Mouse (Mus musculus): ENCODE data around the gene Tbc1d25.

Tbc1d25 gene

DNA sequence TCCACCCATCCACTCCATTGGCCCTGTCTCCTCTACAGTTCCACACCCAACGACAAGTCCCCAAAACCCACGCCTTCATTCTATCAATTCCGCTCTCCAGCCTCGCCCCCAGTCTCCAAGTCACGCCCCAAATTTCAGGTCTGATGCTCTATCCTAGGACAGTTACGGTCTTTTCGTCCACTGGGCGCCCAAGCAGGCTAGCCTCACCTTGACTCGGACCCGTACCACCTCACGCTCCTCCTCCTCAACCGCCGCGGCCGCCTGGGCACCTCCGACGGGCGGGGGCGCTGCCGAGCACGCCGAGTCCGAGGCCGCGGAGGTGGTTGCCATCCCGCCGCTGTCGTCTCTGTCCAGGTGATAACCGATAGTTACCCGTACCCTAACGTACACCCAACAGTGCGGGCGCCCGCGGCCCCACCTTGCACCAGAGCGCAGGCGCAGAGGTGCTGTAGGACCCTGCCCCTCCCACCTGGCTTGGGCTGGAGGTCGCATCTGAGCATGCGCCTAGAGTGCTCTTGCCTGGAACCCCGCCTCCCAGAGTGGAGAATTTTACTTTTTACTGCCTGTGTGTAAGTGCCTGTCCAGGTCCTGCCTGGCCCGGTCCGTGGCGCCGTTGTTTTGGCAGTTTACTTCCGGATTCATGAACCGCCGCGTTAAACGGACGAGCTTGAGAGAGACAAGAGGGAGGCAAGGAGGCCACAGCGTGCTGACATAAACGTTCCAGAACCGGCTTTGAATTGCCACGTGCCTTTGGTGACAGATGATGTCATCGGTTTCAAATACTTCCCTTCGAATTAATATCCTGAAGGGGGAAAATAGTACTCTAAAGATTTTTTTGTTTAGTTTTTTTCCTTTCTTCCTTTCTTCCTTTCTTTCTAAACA lies at the start of gene Tbc1d25:
TSS of gene Tbc1d25 (minus strand) at position 678 of the 882 bp plus-strand sequence.
- DNase-seq (ENCODE audit: low read depth): peak; percentile 69

DNA sequence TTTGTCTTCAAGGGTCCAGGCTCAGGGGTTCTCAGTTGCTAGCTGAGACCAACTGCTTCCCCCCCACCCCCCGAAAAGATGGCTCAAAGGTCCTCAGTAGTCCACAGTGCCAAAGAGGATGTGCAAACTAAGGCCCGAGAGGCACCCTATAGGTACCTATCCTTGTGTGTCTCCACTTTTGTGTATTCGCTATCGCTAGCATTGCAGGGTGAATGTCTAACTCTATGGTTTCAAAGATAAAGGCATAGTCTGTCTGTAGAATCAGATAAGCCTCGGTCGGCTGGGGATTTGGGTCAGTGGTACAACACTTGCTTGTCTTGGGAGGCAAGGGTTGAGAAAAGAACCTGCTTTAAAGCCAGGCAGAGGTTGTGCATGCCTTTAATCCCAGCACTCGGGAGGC lies 47.5 kb upstream of the Tbc1d25 start:
- no peak for DNase-seq (ENCODE audit: low read depth)

DNA sequence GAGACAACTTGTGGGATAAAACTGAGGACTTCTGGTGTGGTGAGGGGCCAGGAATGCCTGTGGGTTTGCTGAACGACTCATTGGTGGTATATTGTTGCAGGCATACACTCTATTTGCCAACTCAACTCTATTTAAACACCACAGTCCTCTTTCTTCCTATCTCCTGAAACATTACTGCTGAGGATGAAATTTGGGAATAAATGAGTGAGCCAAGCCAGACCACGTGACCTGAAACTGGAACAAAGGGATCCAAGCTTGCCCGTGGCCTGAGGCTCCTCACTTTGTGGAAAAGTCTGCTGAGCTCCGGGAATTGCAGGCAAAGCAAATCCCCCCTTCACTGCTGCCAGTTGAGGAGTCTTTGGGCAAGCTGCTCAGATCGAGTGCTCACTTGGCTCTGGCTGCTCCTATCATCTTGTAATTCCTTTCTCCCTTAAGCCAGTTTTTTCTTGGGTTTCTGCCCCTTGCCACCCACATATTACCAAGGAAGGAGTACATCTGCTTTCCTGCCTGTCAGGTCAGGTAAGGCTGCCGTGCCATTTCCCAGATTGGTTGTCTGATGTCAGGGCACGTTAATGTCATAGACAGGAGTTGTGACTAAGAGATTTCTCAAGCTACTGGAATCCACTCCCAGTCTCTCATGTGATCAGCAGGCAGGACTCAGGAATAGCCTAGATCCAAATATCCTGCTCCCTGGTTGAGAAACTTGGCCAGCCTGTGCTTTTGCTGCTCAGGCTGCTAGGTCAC lies 46.9 kb upstream of the Tbc1d25 start:
- DNase-seq (ENCODE audit: low read depth): peak; percentile 68

DNA sequence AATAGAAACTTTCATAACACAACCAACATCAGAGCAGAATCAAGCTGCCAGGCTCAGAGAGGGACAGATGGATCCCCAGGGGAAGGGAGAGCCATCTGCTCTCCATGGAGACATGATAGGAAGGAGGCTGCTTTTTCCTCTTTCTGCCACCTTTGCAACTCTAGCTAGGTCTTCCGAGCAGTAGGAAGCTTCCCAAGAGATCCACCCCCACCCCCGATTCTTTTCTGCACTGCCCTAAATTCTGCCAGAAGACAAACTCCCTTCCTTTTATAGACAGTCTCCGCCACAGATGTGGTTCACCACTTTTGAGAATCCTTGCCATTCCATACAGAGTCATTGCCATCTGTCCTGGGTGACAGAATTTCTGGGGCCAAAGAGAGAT lies 46.3 kb upstream of the Tbc1d25 start:
- DNase-seq (ENCODE audit: low read depth): no peak

DNA sequence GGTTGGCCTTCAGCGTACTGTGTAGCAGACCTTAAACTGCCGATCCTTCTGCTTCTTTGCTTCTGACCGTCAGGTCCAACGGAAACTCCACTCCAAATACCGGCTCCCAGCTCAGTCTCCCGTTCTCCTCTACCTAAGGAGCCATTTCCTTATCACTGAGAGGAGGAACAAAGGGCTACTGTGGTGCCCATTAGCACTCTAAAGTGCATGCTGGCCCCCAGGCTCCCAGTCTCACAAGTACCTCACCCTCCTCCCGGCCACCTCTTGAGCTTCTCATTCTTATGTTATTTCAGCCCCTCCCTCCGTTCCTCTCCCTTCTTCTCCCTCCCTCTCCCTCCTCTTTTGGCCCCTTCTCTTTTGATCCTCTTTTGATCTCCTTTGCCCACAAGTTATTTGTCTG lies 43.7 kb upstream of the Tbc1d25 start:
- no peak for DNase-seq (ENCODE audit: low read depth)

DNA sequence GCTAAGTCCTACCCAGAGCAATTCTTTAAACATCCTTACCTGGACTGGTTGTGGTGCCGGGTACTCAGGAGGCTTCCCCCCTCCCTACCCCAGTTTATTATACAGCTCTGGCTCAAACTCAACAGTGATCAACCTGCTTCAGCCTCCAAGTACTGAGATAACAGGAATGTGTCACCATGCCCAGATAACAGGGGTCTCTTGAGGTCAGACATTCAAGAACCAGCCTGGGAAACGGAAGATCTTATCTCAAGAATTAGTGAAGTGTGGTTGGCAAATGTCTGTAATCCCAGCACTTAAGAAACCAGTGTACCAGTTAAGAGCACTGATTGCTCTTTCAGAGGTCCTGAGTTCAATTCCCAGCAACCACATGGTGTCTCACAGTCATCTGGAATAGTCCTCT lies 42.1 kb upstream of the Tbc1d25 start:
- DNase-seq (ENCODE audit: low read depth): no peak

DNA sequence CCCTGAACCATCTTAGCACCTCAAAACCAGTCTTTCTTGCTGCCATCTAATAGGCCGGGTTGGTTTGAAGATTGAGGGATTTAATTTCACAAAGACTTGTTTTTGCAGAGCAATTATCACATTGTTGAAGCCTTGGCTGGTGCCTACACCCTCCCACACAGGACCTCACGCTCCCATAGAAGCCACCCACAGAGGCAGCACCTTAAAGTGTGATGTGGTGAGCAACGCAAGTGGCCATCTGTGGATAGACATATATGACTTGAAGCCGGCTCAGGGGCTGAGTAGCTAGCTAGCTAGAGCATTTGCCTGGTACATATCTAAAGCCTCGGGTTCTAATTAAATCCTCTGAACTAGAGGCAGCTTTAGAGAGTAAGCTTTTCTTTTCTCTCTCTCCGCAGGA lies 41.4 kb upstream of the Tbc1d25 start:
- no peak for DNase-seq (ENCODE audit: low read depth)

DNA sequence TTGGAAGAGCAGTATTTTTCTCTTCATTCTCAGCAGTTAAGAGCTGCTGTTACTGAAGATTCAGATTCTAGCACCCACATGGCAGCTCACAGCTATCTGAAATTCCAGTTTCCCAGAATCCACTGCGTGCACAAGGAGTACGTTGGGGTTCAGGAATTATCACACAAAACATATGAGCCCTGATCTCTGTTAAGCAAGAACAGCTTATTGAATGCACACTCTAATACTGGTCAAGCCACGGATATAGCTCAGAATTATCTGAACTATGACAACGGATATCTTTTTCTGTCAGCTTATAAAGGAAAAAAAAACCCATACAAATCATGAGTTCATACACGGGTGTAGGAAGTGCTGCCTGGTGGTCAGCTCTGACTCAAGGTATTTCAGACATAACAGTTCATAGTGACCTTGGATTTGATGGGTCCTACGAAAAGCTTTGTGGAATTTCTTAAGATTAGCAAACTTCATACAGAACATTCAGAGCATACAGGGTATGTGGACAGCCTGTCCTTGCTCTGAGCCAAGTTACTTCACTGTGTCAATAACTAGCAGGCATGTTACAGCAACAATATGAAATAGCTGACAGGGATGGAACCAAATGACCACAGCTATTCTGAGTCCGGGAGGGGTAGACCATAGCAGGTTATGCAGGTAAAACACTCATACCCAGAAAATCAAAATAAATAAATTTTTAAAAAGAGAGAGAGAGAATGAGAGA lies 35.7 kb upstream of the Tbc1d25 start:
- no peak for DNase-seq (ENCODE audit: low read depth)

DNA sequence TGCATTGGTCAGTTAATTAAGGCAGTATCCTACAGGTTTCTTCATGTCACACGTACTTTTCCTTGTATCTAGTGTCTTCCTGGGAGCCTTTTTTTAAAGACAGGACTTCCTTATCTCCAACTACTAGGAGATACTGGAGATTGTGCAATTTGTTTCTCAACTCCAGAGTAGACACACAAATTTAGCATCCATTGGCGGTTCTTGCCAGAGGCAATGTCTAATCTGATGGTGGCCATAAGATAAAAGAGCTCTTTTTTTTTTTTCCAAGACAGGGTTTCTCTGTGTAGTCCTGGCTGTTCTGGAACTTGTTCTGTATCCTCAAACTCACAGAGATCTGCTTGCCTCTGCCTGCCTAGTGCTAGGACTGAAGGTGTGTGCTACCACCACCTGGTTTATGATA lies 33.7 kb upstream of the Tbc1d25 start:
- no peak for DNase-seq (ENCODE audit: low read depth)

DNA sequence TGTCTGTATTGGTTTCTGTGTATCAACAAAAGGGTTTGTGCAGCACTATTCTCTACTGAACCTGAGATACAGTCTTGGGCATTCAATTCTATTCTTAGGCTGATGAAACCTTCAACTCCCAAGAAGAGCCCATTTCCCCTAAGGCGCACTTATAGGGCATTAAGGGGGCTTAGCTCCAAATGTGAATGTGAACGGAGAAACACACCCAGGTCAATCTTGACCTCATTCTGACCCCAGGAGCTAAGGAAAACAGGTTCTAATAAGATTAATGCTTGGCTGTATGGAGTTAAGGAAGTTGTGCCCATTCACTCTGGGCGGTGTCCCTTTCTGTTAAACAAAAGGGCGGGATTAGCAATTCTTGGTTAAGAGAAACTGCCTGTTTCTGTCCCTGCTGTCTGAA lies 31.2 kb upstream of the Tbc1d25 start:
- DNase-seq (ENCODE audit: low read depth): no peak

DNA sequence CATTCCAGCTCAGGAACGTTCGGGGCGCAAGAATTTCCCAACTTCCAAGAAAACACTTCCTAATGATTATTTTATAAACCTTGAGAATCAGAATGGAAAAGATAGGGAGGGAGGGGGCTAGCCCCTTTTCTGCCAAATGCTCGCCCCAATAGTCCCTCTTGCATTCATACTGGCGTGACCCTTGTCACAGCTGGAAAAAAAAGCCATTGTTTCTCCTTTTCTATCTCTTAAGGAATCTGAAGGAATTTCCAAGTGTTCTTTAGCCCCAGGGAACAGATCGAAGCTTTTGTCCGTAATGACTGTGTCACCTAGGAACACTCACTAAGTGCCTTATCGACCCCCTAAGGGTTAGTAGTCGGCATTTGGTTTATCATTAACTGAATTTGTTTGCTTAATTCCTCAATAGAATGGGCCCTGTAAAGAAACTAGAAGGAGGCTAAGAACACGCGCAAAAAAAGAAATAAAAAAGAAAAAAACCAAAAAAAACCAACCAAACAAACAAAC lies 30.8 kb upstream of the Tbc1d25 start:
- no peak for DNase-seq (ENCODE audit: low read depth)

DNA sequence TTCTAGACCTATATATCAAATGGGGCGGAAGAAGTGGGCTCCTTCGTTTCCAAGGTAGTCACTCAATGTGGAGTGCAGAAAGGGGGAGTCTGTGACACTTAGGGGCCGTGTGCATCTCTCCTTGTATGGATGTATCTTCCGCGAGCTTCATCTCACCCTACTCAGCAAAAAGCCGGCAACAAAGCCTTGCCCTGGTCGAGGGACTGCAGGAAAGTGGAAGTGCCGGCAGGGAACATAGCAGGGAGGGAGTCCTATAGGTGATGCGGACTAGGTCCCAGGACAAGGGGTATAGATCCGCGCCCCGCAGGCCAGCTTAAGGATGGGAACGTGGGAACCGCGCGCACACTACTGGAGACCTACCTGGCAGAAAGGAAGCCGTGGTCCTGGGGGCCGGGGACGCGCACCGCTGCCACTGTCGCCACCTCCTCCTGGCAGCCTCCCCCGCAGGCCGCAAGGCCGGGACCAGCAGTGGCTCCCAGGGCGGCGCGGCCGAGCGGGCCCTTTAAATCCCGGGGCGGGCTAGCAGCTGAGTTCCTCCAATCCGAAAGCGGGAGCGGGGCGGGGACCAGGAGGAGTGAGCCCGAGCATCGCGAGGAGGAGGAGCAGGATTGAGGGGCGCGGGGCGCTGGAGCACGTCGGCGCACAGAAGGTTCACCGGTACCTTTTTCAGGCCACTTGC lies 30.2 kb upstream of the Tbc1d25 start, which contains the start of gene Porcn:
TSS of gene Porcn (minus strand) at position 511 of the 679 bp plus-strand sequence.
- DNase-seq (ENCODE audit: low read depth): peak; percentile 26

DNA sequence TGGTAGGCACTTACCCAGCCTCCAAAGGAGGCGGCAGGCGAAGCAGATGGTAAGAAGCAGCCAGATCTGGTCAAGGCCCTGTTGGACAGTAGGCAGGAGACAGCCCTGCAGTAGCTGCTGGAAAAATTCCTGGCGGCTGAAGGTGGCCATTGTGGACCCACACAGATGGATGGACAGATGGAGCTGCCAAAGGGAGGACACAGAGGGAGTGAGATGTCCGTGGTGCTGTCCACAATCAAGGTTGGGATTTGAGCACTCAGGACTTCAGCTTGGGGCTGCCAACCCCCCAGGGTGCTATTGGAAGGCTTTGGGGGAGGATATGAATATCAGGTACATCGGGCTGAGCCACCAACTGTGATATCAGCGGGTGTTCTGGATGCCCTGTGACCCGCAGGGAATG lies 29.6 kb upstream of the Tbc1d25 start:
- no peak for DNase-seq (ENCODE audit: low read depth)

DNA sequence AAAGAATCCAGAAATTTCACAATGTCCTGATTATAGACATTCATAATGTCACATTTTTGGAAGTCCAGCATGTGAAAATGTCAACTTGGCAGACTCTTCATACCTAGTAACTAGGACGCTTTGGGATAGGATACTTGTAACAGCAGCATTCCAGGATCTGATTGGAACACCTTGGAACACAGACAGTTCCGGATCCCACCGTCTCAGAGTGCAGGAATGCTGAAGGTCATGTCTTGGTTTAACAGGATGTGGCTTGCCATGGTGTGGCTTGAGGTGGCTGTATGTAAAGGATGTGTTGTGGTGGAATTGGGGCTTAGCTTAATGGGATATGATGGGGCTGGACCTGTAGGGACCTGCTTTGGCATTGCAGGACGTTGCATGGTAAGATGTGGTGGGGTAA lies 29.1 kb upstream of the Tbc1d25 start:
- no peak for DNase-seq (ENCODE audit: low read depth)

DNA sequence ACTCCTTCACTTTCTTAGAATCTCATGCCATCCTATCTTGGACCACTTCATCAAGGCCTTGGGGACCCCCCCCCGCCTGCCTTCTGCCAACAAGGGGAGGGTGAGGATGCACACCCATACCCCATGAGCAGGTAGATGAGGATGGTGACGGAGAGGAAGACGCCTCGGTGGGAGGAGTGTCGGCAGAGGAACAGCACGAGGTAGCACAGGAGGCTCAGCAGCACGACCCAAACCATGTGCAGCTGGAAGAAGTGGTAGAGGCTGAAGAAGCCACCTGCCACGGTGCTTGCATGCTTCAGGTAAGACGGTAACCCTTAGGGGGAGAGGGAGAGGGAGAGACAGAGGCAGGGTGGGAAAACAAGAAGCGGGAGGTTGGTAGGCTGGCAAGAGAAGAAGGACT lies 28.1 kb upstream of the Tbc1d25 start:
- no peak for DNase-seq (ENCODE audit: low read depth)

DNA sequence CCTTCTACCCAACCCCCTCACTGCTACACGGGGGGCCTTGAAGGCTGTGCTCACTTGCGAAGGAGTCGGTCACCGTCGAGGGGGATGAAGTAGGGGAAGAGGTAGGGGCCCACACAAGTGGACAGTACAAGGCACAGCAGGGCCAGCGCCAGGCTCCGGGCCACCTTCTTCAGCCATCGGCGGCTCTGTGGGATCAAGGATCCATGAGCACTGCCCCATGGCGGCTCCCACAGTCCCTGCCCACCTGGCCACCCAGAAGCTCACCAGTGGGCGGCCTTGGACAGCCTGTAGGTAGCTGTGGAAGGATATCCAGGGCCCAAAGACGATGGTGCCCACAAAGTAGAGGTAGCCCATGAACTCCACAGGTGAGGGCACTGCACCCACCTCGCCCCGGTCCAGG lies 27.1 kb upstream of the Tbc1d25 start:
- no peak for DNase-seq (ENCODE audit: low read depth)

DNA sequence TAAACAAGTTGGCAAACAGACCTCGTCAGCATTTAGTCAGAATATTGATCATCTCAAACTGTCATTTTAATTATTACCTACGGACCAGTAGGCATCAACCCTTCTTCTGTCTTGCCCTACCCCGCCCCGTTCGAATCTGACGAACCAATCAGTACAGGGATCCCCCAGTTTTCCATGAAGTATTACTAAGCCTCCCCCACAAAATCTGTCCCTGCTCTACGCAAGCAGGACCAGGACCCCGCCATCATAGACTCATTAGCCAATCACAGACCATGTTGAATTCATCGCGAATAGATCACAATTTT lies 17.4 kb upstream of the Tbc1d25 start, which contains the start of gene Ebp:
TSS of gene Ebp (minus strand) at position 94 of the 305 bp plus-strand sequence.
- DNase-seq (ENCODE audit: low read depth): no peak

DNA sequence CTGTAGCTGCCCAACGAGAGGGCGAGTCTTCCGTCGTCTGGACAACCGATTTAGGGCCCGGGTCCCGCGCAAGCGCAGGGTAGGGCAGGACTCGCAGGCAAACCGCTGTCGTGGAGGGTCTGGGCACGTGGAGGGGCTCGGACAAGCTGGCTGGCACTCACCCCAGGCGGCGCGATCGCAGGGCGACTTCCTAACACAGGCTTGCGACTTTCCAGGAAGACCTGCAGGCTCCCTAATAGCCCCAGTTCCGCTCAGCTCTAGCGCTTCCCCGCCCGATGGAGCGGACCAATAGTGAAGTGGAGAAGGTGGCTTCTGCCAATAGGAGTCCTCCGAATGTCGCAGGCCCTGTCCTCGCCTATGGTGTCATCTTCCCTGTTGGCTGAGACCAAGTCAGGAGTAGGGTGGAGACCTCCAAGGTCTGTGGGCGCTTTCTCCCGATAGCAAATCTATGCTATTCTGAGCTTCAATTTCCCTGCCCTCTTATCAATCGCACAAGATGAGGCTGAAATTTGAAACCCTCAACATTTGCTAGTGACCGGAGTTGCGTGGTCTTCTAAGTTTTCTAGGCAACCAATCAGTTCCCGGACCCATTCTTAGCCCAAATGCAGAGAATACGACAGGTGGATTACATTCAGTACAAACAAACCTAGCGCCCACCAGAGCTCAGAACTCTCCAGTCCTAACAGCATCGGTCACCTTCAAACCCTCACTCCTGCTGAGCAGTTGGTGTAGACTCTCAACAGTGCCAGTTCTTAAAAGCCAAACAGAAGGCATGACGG lies 16.8 kb upstream of the Tbc1d25 start:
- DNase-seq (ENCODE audit: low read depth): no peak

DNA sequence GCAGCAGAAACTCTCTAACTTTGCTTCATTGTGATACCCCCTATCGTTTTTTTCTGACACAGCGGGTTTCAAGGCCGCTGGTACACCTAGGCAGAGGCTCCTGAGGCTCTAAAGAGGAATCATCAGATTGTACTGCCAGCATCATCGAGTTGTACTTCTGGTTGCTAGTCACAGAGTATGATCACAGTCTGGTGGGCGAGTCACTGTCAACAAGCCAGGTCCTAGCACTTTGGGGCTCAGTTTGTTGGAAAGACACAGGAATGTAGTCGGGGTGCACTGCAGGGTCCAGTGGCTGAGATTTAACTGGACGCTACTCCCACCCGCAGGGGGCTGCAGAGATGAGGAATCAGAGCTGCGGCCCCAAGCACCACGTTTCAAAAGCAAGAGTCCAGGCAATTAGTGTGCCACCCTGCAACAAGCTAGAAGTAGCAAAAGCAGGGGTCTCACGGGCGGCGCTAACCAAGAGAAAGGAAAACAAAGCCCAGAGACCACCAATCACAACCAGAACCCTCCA lies 16.2 kb upstream of the Tbc1d25 start:
- no peak for DNase-seq (ENCODE audit: low read depth)

DNA sequence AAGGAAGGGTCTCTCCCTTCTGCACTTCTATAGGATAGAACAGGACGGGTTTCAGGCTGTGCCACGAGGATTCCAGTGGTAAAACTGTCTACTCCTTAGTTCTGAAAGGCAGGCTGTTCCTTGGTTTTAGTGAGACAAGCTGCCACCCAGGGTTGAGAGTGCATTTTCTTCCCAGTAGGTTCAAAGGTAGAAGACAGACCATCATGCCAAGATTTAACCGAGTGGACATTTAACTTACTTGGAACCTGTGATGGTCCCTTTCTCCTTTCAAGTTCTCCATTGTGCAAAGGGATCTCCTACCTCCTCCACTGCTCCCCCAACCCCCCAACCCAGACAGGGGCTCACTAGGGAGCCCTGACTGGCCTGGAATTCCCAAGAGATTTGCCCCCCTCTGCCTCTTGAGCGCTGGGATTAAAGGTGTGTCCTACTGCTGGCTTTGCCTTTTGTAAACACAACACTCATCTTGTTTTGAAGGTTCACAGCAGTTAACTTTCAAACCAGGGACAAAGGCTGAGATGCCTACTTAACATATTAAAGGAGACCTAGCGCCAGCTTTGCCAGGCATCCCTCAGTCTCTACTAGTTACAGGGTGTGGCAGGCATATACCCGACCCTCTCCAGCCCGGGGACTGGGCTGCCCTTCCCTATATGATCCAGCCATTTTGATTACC lies 7.0 kb upstream of the Tbc1d25 start:
- DNase-seq (ENCODE audit: low read depth): no peak

Measured in fibroblast of lung, adult 2 months (primary cell).